Mouse (Mus musculus): ENCODE data around the gene Iqcc. TPM values are rescaled to one million over a fixed set of nuclear protein-coding genes. Genes with fewer than 3 reads are reported as not detected.

The Iqcc gene
- total RNA-seq, 2 experiments from 2014 or later = 30.1 to 34.8 TPM

GRCm38 (mm10) chr4:129633852-129634251 lies 15.0 kb upstream of the Iqcc start:
- intact Hi-C loops (cut with DNase I) = no loop called here
- Histone ChIP-seq H3K27ac (no peak overlapping the region), H3K4me3 (no peak overlapping the region)
- TF ChIP-seq CTCF (IDR thresholded peaks at IDR 0.05) = no peak
- no peak for DNase-seq (ENCODE audit: extremely low spot score in 1 of 2, low spot score in 2 of 2)

GRCm38 (mm10) chr4:129631867-129632266 lies 13.0 kb upstream of the Iqcc start:
- H3K27ac ChIP-seq = no peak overlapping the region
- DNase-seq (ENCODE audit: extremely low spot score in 1 of 2, low spot score in 2 of 2) = no peak
- H3K4me3 ChIP-seq = no peak overlapping the region
- intact Hi-C loops (cut with DNase I) = no loop called here
- TF ChIP-seq CTCF (IDR thresholded peaks at IDR 0.05) = no peak

DNA sequence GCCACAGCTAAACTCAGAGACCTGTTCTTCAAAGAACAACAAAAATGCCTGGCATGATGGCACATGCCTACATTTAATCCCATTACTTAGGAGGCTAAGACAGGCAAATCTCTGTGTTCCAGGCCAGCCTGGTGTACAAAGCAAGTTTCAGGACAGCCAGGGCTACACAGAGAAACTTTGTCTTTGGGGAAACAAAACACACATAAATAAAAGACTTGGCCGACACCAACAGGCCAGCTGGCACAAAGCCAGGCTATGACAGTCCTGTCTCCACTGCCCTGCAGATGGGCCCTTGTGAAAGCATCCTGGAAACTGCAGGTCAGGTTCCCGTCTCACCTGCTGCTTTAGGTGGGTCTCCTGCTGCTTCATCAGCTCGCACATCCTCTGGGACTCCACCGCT lies 12.0 kb upstream of the Iqcc start:
- DNase-seq (ENCODE audit: extremely low spot score in 1 of 2, low spot score in 2 of 2) = no peak
- intact Hi-C loops (cut with DNase I) = no loop called here
- TF ChIP-seq CTCF (IDR thresholded peaks at IDR 0.05) = no peak
- H3K4me3 ChIP-seq = no peak overlapping the region
- H3K27ac ChIP-seq = no peak overlapping the region

- no peak overlapping the region for H3K4me3 ChIP-seq
- TF ChIP-seq CTCF (IDR thresholded peaks at IDR 0.05) = no peak
- no peak for DNase-seq (ENCODE audit: extremely low spot score in 1 of 2, low spot score in 2 of 2)
- intact Hi-C loops (cut with DNase I) = no loop called here
- peak overlapping the region; percentile 93; the same call in 1 of the 2 replicates for H3K27ac ChIP-seq
These were observed 7.1 kb upstream of the Iqcc start for GRCm38 (mm10) chr4:129626035-129626434.

GRCm38 (mm10) chr4:129625496-129625895 lies 6.6 kb upstream of the Iqcc start:
- intact Hi-C loops (cut with DNase I) = loop anchor here (2.0 kb wide), 1 partner anchor 15 kb away; the partner anchor contains the start of gene Txlna
- Histone ChIP-seq H3K27ac (peak overlapping the region; percentile 93), H3K4me3 (no peak overlapping the region)
- TF ChIP-seq CTCF (IDR thresholded peaks at IDR 0.05) = no peak
- DNase-seq (ENCODE audit: extremely low spot score in 1 of 2, low spot score in 2 of 2) = no peak

DNA sequence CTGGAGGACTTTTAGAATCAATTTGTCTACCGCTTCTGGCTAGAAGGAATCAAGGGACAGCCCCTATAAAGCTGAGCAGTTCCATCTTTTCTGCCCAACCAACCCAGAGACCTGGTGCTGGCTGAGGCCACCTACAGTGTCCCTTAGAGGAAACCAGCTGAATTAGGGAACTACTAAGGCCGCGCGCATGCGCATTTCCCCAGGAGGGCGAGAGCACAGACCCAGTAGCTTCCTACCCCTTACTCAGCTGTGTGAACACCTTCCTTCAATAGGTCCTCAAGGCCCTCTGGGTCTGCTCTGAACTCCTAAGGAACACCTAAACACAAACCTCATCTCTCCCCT lies 6.1 kb upstream of the Iqcc start:
- DNase-seq (ENCODE audit: extremely low spot score in 1 of 2, low spot score in 2 of 2) = peak; percentile 52 to 65
- intact Hi-C loops (cut with DNase I) = loop anchor here (2.0 kb wide), 1 partner anchor 16 kb away; the partner anchor contains the start of gene Txlna
- TF ChIP-seq CTCF (IDR thresholded peaks at IDR 0.05) = no peak
- peak overlapping the region; percentile 93 for H3K27ac ChIP-seq
- H3K4me3 ChIP-seq = peak overlapping the region; percentile 80

DNA sequence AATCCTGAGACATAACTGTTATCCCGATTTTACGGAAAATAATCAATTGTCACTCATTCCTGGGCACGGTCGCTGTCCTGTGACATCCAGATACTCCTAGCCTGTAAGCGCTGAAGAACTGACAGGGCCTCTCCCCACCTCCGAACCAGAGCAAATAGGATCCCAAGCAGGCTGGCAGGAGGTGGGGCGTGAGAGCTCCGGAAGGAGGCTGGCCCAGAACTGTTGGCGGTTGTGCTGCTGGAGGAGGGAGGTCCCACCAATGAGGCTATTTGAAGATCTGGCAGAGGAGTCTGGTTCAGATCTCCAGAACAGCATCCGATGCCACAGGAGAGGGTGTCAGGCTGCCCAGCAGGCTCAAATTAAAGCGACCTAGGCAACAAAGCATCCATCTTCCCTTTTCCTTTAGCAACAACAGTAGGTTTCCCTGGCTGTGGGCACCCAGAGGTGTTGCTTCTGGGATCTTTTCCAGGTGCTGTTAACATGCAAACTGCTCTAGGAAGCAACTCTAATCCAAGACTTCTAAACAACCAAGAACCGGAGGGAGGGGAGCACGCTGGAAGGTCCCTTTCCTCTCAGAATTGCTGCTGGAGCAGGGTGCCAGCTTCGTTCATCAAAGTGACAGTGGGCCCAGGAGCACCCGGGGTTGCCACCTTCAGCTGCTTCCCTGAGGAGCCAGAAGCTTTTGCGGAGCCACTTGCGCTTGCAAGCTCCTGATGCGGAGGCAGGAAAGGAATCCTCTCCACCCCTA lies 5.6 kb upstream of the Iqcc start:
- no peak for TF ChIP-seq CTCF (IDR thresholded peaks at IDR 0.05)
- intact Hi-C loops (cut with DNase I) = loop anchor here (2.0 kb wide), 1 partner anchor 16 kb away; the partner anchor contains the start of gene Txlna
- DNase-seq (ENCODE audit: extremely low spot score in 1 of 2, low spot score in 2 of 2) = peak; percentile 82 to 86
- Histone ChIP-seq H3K4me3 (peak overlapping the region; percentile 80), H3K27ac (peak overlapping the region; percentile 97)

DNA sequence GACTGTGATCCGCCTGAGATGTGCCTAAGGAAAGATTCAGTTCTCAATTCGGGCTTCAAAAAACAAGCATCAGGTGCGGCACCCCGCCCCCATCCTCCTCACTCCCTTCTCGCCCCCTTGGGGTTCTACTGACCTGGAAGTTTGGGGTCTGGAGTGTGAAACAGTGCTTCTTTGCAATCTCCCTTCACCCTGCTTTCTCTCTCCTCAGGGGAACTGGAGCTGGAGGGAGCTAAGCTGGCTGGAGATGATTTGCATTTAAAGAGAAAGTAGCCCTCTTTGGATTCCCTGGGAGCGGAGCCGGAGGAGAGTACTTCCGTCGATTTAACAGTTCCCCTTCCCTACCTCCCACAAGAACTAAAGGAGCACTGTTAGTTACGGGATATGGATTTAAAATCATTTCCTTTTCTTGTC lies 4.8 kb upstream of the Iqcc start, which contains the start of gene Ccdc28b:
TSS of gene Ccdc28b (minus strand) at position 267 of the 411 bp plus-strand sequence.
- DNase-seq (ENCODE audit: extremely low spot score in 1 of 2, low spot score in 2 of 2) = peak; percentile 55 to 56
- intact Hi-C loops (cut with DNase I) = loop anchor here (2.0 kb wide), 1 partner anchor 17 kb away; the partner anchor contains the start of gene Txlna
- no peak for TF ChIP-seq CTCF (IDR thresholded peaks at IDR 0.05)
- H3K4me3 ChIP-seq = peak within 1 kb of the TSS; percentile 80
- peak within 1 kb of the TSS; percentile 97 for H3K27ac ChIP-seq

DNA sequence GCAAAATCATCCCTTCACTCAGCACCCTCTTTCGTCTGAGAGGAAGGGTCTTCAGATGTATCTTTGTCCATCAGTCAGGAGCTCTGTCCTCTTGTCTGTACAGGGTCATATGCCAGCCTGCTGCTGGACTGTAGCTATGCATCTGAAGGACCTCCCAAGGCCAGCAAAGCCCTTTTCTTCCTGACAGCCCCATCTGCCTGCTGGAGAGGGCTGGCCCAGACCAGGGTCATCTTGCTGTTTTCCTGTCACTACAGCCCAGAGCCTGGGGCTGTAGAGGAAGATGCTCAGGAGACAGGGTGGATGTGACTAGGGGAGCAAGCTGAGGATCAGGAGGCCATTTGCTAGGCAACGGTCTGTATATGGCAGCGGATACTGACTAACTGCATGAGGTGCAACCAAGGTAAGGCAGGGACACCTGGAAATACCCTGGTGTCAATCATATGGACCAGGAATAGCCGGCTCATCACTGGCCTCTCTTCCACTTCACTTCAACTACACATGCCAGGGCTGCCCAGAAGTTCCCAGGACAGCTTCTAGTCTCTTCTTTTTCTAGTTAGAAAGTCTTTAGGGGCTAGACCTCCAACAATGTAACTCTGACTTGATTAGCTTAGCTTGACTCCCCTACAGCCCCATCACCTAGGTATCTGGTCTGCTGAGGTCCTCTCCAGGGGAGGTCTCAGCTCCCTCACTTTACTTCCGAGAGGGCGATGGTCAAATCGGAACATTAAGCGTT lies 4.1 kb upstream of the Iqcc start:
- no peak for TF ChIP-seq CTCF (IDR thresholded peaks at IDR 0.05)
- no peak for DNase-seq (ENCODE audit: extremely low spot score in 1 of 2, low spot score in 2 of 2)

DNA sequence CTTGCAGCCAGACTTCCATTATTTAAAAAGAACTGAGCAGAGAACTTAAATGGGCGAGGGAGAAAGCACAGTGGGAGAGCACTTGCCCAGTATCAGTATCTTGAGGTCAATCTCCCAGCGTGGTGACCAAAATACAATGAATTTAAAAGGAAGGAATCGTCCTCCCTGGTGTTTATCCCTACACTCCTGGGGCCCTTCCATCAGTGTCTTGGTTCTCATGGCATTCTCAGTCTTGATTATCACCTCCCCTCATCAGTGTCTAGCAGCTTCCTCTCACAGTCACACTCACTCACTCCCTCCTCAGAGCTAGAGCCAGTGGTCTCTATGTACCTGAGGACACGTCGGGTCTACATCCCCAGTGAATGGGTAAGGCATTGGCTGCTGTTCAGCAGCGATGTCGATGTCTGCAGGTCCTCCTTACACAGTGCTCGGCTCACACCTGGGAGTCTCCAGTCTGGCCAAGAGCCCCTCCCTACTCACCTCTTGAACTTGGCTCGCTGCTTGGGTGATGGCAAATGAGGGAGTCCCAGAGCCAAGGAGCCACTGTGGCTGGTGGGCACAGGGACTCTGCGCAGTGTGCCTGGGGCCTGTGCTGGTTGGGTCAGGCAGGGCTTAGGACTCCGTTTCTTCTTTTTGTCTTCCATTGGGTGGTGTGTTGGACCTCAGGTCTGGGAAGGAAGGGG lies 3.4 kb upstream of the Iqcc start:
- no peak; the same call in 1 of the 2 replicates for TF ChIP-seq CTCF (IDR thresholded peaks at IDR 0.05)
- DNase-seq (ENCODE audit: extremely low spot score in 1 of 2, low spot score in 2 of 2) = no peak
- Histone ChIP-seq H3K27ac (peak overlapping the region; percentile 97), H3K4me3 (peak overlapping the region; percentile 80)
- intact Hi-C loops (cut with DNase I) = no loop called here

More for the DNA sequence above, 4.1 kb upstream of the Iqcc start:
- intact Hi-C loops (cut with DNase I) = no loop called here
- Histone ChIP-seq H3K4me3 (peak overlapping the region; percentile 80), H3K27ac (peak overlapping the region; percentile 97)

- no peak for TF ChIP-seq CTCF (IDR thresholded peaks at IDR 0.05)
- DNase-seq (ENCODE audit: extremely low spot score in 1 of 2, low spot score in 2 of 2) = no peak
- H3K27ac ChIP-seq = peak overlapping the region; percentile 97
- intact Hi-C loops (cut with DNase I) = no loop called here
- peak overlapping the region; percentile 80 for H3K4me3 ChIP-seq
These were observed 2.5 kb upstream of the Iqcc start for GRCm38 (mm10) chr4:129621283-129621841.
